Mouse (Mus musculus) gastrocnemius, postnatal 14 days (tissue): ENCODE measurements around the gene Ctnna3. TPM values are rescaled to one million over a fixed set of nuclear protein-coding genes. Genes with fewer than 3 reads are reported as not detected.
"Not testable (repeated sequence)": the region's sequence is repeated elsewhere in the genome, so short reads cannot be mapped to it uniquely, and the experiment has no call there.

Source experiments
- DNase-seq: peaks from one replicate; pipeline ENCODE4 v3.0.0; 2021; ENCODE audit warnings: mixed read lengths
- intact Hi-C: fragments of 180-260 bp; cut with DNase I; formaldehyde crosslinking; loops from one replicate; pipeline ENCODE4 v1.15.1; 2025; ENCODE audit warnings: low total_unique reads
- total RNA-seq, 2 experiments: library from RNA; stranded (reverse); gene quantifications; 2 replicates each; pipeline ENCODE4 v1.2.3; 2021

Ctnna3 gene
- total RNA-seq, 2 experiments from 2014 or later = 19.1 to 20.2 TPM

GRCm38 (mm10) chr10:64639061-64639460 lies 1209.2 kb downstream of the Ctnna3 start:
- intact Hi-C loops = no loop called here
- no peak for DNase-seq

GRCm38 (mm10) chr10:64641093-64641492 lies 1211.2 kb downstream of the Ctnna3 start:
- intact Hi-C loops = no loop called here
- no peak for DNase-seq

GRCm38 (mm10) chr10:64641576-64641975 lies 1211.7 kb downstream of the Ctnna3 start:
- intact Hi-C loops = no loop called here
- no peak for DNase-seq

- no peak for DNase-seq
- intact Hi-C loops = no loop called here
These were observed 1214.1 kb downstream of the Ctnna3 start for GRCm38 (mm10) chr10:64643976-64644375.

GRCm38 (mm10) chr10:64661190-64661589 lies 1231.3 kb downstream of the Ctnna3 start:
- DNase-seq = no peak
- intact Hi-C loops = no loop called here

- intact Hi-C loops = no loop called here
- DNase-seq = no peak
These were observed 1241.6 kb downstream of the Ctnna3 start for GRCm38 (mm10) chr10:64671469-64671868.

GRCm38 (mm10) chr10:64675796-64676195 lies 1245.9 kb downstream of the Ctnna3 start:
- intact Hi-C loops = no loop called here
- DNase-seq = no peak

GRCm38 (mm10) chr10:64710017-64710416 lies 1280.1 kb downstream of the Ctnna3 start:
- intact Hi-C loops = no loop called here
- DNase-seq = no peak

GRCm38 (mm10) chr10:64718036-64718435 lies 1288.1 kb downstream of the Ctnna3 start:
- intact Hi-C loops = no loop called here
- no peak for DNase-seq

GRCm38 (mm10) chr10:64735692-64736091 lies 1305.8 kb downstream of the Ctnna3 start:
- intact Hi-C loops = no loop called here
- DNase-seq = no peak

- no peak for DNase-seq
- intact Hi-C loops = no loop called here
These were observed 1306.7 kb downstream of the Ctnna3 start for GRCm38 (mm10) chr10:64736616-64737015.

- DNase-seq, intact Hi-C loops: not testable (repeated sequence)
These were observed 1311.8 kb downstream of the Ctnna3 start for GRCm38 (mm10) chr10:64741721-64742120.

GRCm38 (mm10) chr10:64744099-64744498 lies 1314.2 kb downstream of the Ctnna3 start:
- DNase-seq, intact Hi-C loops: not testable (repeated sequence)

- intact Hi-C loops = no loop called here
These were observed 1318.8 kb downstream of the Ctnna3 start for GRCm38 (mm10) chr10:64748651-64749050.

GRCm38 (mm10) chr10:64750791-64751190 lies 1320.9 kb downstream of the Ctnna3 start:
- intact Hi-C loops = no loop called here
- no peak for DNase-seq

More at GRCm38 (mm10) chr10:64748651-64749050, 1318.8 kb downstream of the Ctnna3 start:
- no peak for DNase-seq

GRCm38 (mm10) chr10:64836315-64836714 lies 1406.4 kb downstream of the Ctnna3 start:
- intact Hi-C loops = no loop called here
- no peak for DNase-seq

GRCm38 (mm10) chr10:64861439-64861838 lies 1431.5 kb downstream of the Ctnna3 start:
- DNase-seq = no peak
- intact Hi-C loops = no loop called here

- intact Hi-C loops = no loop called here
- no peak for DNase-seq
These were observed 1441.0 kb downstream of the Ctnna3 start for GRCm38 (mm10) chr10:64870888-64871287.

GRCm38 (mm10) chr10:64876506-64876905 lies 1446.6 kb downstream of the Ctnna3 start:
- DNase-seq = no peak
- intact Hi-C loops = no loop called here

- intact Hi-C loops = no loop called here
- no peak for DNase-seq
These were observed 1450.0 kb downstream of the Ctnna3 start for GRCm38 (mm10) chr10:64879860-64880259.

GRCm38 (mm10) chr10:64886946-64887345 lies 1457.0 kb downstream of the Ctnna3 start:
- DNase-seq = no peak
- intact Hi-C loops = no loop called here

- intact Hi-C loops = no loop called here
These were observed 1462.6 kb downstream of the Ctnna3 start for GRCm38 (mm10) chr10:64892458-64892857.

More at GRCm38 (mm10) chr10:64892458-64892857, 1462.6 kb downstream of the Ctnna3 start:
- no peak for DNase-seq
